In the genomic region with DNA sequence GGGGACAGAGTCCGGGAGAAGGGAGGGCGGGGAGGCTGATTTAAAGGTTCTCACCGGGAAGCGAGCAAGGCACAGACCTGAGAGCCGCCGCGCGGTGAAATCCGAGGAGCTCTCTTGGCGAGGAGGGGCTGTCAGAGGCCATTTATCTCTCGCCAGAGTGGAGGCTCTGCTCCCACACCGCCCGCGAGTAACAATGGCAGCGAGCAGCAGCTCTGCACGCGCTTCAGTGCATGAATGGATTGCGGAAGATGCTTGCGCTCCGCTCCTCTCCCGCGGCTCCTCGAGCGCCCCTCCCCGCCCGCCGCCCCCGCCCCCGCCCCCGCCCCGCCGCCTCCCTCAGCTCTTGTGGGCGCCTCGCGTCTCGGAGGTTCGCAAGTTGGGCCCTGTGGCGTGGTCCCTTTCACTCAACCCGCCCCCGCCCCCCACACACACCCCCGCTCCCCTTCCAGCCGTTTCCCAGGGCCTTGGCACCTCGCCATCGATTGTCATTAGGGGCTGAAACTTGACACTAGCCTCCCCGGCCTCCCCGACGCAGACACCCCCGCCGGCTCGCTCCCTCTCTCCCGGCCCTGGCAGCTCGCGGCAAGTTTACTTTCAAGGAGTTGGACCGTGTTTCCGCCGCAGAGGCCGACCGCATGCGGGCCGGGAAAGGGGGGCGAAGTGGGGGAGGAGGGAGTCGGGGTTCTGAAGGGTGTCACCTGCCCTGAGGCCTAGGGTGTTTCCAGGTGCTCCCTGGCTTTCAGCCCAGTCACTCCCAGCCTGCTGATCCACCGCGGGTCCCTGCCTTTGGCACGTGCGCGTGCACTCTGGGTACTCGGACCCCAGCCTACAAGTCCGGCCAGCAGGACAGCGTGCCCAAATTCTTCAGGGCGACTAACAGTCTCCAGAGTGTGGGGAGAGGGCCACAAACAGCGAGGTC, we compare ENCODE assay signal across 8 mouse cellular contexts. TPM values are rescaled to one million over a fixed set of nuclear protein-coding genes. Genes with fewer than 3 reads are reported as not detected.
DNase-seq lines count a peak whose midpoint lies in the region; ATAC-seq lines count a peak whose summit lies in the region.

No protein-coding gene starts in this region.

- no peaks in the 10 kb centered on the region for H3K9me3 ChIP-seq in heart, embryonic 13.5 days

- WGBS in heart, embryonic 13.5 days = under 1% methylated on average over 27 of the region's 72 CpGs

- H3K4me2 ChIP-seq in heart, embryonic 13.5 days = peak overlapping the region; percentile 78

- H3K4me3 ChIP-seq in heart, embryonic 13.5 days = peak overlapping the region; percentile 67

- H3K9ac ChIP-seq in heart, embryonic 13.5 days = peak overlapping the region; percentile 88

- DNase-seq in urinary bladder, adult 2 months (ENCODE audit: low spot score) = peak; percentile 56
- DNase-seq in urinary bladder, postnatal 25 days (ENCODE audit: low spot score) = no peak
- DNase-seq in embryo, embryonic 10 days (ENCODE audit: low spot score) = peak; percentile 78
- DNase-seq in kidney, postnatal 36 days = peak; percentile 39 to 65
- peak; percentile 71 for DNase-seq in testis, postnatal 10 days (ENCODE audit: low spot score)
- DNase-seq in left cerebral cortex, adult 8-10 months (ENCODE audit: low spot score in 2 of 2) = no peak

- H3K4me1 ChIP-seq in heart, embryonic 13.5 days = peaks cover 69% of the 10 kb centered on the region

- no peaks in the 10 kb centered on the region for H3K36me3 ChIP-seq in heart, embryonic 13.5 days

- ATAC-seq in heart, embryonic 13.5 days (ENCODE audit: extremely low read depth, insufficient number of reproducible peaks, low FRiP score, low TSS enrichment) = peak; percentile 27; the same call in 1 of the 2 replicates
- ATAC-seq in megakaryocyte progenitor cell, adult 5-6 weeks (replicated peaks; ENCODE audit: poor library complexity) = peak; percentile 30; the same call in 1 of the 2 replicates

- peak overlapping the region; percentile 91 for H3K27ac ChIP-seq in heart, embryonic 13.5 days (replicated peaks)

- peaks cover 97% of the 10 kb centered on the region for H3K27me3 ChIP-seq in heart, embryonic 13.5 days (replicated peaks)

RNA-seq across cellular contexts. Expression of gene Bcor, which starts 31.7 kb away (rescaled TPM):
- polyA plus RNA-seq in urinary bladder, adult 2 months (2012; rRNA removed) = 7.5 and 11.9 TPM in 2 replicates
- polyA plus RNA-seq in heart, embryonic 13.5 days (2015; fragmentation: Nextera tagmentation; extraction: Ambion mirVana) = 14.2 and 14.5 TPM in 2 replicates
- 35.3 and 42.7 TPM in 2 replicates for total RNA-seq in megakaryocyte progenitor cell, adult 5-6 weeks (2015)
- 24.7 and 29.1 TPM in 2 replicates for total RNA-seq in megakaryocyte progenitor cell, adult 5-6 weeks (2017)
- total RNA-seq in left cerebral cortex, adult 8-10 months (2022) = 10 to 100 TPM; 27.1 to 32.2 (median 27.4) TPM

Comparison
In these comparisons a context has a peak if more than half of its experiments do, and no peak if none do; other contexts are left out.
1. DNase-seq: peak in urinary bladder, adult 2 months (single experiment), embryo, embryonic 10 days (single experiment), kidney, postnatal 36 days (2 of 2) and testis, postnatal 10 days (single experiment); none in urinary bladder, postnatal 25 days (single experiment) and left cerebral cortex, adult 8-10 months (0 of 2).